Mouse (Mus musculus): ENCODE measurements around the gene Atp2a2. TPM values are rescaled to one million over a fixed set of nuclear protein-coding genes. Genes with fewer than 3 reads are reported as not detected.

The Atp2a2 gene
- polyA plus RNA-seq, 1 experiment from 2014 or later = 43.8 TPM

DNA sequence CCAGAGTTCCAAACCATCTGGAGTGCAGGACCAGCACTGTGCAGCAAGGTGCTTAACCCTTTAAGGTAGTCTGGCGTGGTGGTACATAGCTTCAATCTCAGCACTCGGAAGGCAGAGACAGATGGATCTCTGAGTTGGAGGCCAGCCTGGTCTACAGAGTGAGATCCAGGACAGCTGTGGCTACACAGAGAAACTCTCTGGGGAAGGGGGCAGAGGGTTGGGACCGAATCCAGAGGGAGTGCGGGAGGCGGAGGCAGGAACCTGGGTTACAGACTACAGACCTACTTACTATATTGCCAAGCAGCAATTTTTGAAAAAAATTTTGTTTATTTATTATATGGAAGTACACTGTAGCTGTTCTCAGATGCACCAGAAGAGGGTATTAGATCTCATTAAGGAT, 87.7 kb downstream of the Atp2a2 start:
- WGBS = 85% methylated on average over 5 of the region's 5 CpGs
- H3K4me2 ChIP-seq = no peak overlapping the region
- no peaks in the 10 kb centered on the region for H3K4me1 ChIP-seq (ENCODE audit: insufficient read depth)
- no peaks in the 10 kb centered on the region for H3K27me3 ChIP-seq (ENCODE audit: insufficient read depth, low read length)
- TF ChIP-seq CTCF (IDR thresholded peaks at IDR 0.05; ENCODE audit: low read depth) = no peak
- DNase-seq (no peak), ATAC-seq (ENCODE audit: insufficient read depth) (no peak)
- H3K9me3 ChIP-seq (ENCODE audit: low read depth, low read length) = no peaks in the 10 kb centered on the region
- no peak overlapping the region for H3K4me3 ChIP-seq (ENCODE audit: low read depth, low read length)
- no peaks in the 10 kb centered on the region for H3K36me3 ChIP-seq (ENCODE audit: insufficient read depth)
- H3K9ac ChIP-seq = no peak overlapping the region
- no peak overlapping the region for H3K27ac ChIP-seq (ENCODE audit: low read depth)

GRCm38 (mm10) chr5:122412826-122413225, 89.2 kb downstream of the Atp2a2 start:
- peak; percentile 74 for ATAC-seq (ENCODE audit: insufficient read depth)
- H3K9me3 ChIP-seq (ENCODE audit: low read depth, low read length) = no peaks in the 10 kb centered on the region
- H3K27ac ChIP-seq (ENCODE audit: low read depth) = no peak overlapping the region

GRCm38 (mm10) chr5:122411892-122412291, 90.1 kb downstream of the Atp2a2 start:
- Histone ChIP-seq H3K36me3 (ENCODE audit: insufficient read depth) (peaks cover 8% of the 10 kb centered on the region), H3K4me1 (ENCODE audit: insufficient read depth) (no peaks in the 10 kb centered on the region), H3K27ac (ENCODE audit: low read depth) (no peak overlapping the region), H3K27me3 (ENCODE audit: insufficient read depth, low read length) (no peaks in the 10 kb centered on the region), H3K9ac (no peak overlapping the region), H3K4me2 (no peak overlapping the region), H3K4me3 (ENCODE audit: low read depth, low read length) (no peak overlapping the region), H3K9me3 (ENCODE audit: low read depth, low read length) (no peaks in the 10 kb centered on the region)
- no peak for TF ChIP-seq CTCF (IDR thresholded peaks at IDR 0.05; ENCODE audit: low read depth)
- no peak for DNase-seq
- ATAC-seq (ENCODE audit: insufficient read depth) = no peak
- 67% methylated on average over 5 of the region's 5 CpGs for WGBS

More at GRCm38 (mm10) chr5:122412826-122413225, 89.2 kb downstream of the Atp2a2 start:
- peak; percentile 73 for DNase-seq
- no peak overlapping the region for H3K4me3 ChIP-seq (ENCODE audit: low read depth, low read length)
- TF ChIP-seq CTCF (IDR thresholded peaks at IDR 0.05; ENCODE audit: low read depth) = no peak
- no peaks in the 10 kb centered on the region for H3K4me1 ChIP-seq (ENCODE audit: insufficient read depth)
- H3K36me3 ChIP-seq (ENCODE audit: insufficient read depth) = no peaks in the 10 kb centered on the region
- no peak overlapping the region for H3K4me2 ChIP-seq
- H3K27me3 ChIP-seq (ENCODE audit: insufficient read depth, low read length) = no peaks in the 10 kb centered on the region
- 30% methylated on average over 6 of the region's 6 CpGs for WGBS
- no peak overlapping the region for H3K9ac ChIP-seq

- H3K4me2 ChIP-seq = no peak overlapping the region
- no peaks in the 10 kb centered on the region for H3K4me1 ChIP-seq (ENCODE audit: insufficient read depth)
- H3K4me3 ChIP-seq (ENCODE audit: low read depth, low read length) = no peak overlapping the region
- peak; percentile 36 for TF ChIP-seq CTCF (IDR thresholded peaks at IDR 0.05; ENCODE audit: low read depth)
- no peak overlapping the region for H3K9ac ChIP-seq
- WGBS = 83% methylated on average over 19 of the region's 19 CpGs
- H3K27ac ChIP-seq (ENCODE audit: low read depth) = no peak overlapping the region
- no peak for ATAC-seq (ENCODE audit: insufficient read depth)
- no peaks in the 10 kb centered on the region for H3K9me3 ChIP-seq (ENCODE audit: low read depth, low read length)
- H3K27me3 ChIP-seq (ENCODE audit: insufficient read depth, low read length) = no peaks in the 10 kb centered on the region
- peaks cover 27% of the 10 kb centered on the region for H3K36me3 ChIP-seq (ENCODE audit: insufficient read depth)
- peak; percentile 10 for DNase-seq
Observed at GRCm38 (mm10) chr5:122409692-122410645, 92.1 kb downstream of the Atp2a2 start.

DNA sequence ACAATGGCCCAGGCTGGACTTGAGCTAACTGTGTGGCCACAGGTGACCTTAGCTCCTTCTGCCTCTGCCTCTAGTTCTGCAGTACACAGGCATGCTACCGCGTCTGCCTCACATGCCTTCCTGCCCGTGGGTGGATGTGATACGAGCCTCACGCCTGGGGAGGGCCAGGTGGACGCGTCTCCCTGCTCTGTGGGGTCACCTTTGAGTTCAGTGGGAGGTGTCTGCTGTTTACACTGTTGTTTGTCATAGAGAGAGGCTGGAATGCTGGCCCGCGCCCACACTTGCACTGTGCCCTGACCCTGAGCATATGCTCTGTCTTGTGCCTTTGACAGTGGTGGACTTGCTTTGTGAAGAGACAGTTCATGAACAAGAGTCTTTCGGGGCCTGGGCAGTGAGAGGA, 96.5 kb downstream of the Atp2a2 start:
- H3K4me3 ChIP-seq (ENCODE audit: low read depth, low read length) = no peak overlapping the region
- no peak overlapping the region for H3K4me2 ChIP-seq
- WGBS = 85% methylated on average over 10 of the region's 10 CpGs
- H3K4me1 ChIP-seq (ENCODE audit: insufficient read depth) = no peaks in the 10 kb centered on the region
- DNase-seq (no peak), ATAC-seq (ENCODE audit: insufficient read depth) (no peak)
- no peaks in the 10 kb centered on the region for H3K9me3 ChIP-seq (ENCODE audit: low read depth, low read length)
- no peak overlapping the region for H3K9ac ChIP-seq
- no peak overlapping the region for H3K27ac ChIP-seq (ENCODE audit: low read depth)
- no peaks in the 10 kb centered on the region for H3K27me3 ChIP-seq (ENCODE audit: insufficient read depth, low read length)
- H3K36me3 ChIP-seq (ENCODE audit: insufficient read depth) = peaks cover 66% of the 10 kb centered on the region
- no peak for TF ChIP-seq CTCF (IDR thresholded peaks at IDR 0.05; ENCODE audit: low read depth)

Other genes starting within 250 kb of the Atp2a2 start
- gene Tctn1, start 237.8 kb downstream of the Atp2a2 start, polyA plus RNA-seq (2014; fragmentation: Nextera tagmentation; extraction: Ambion mirVana) = 5.7 and 6.9 TPM in 2 replicates
- 9.5 and 10.1 TPM in 2 replicates for gene Pptc7, start 217.9 kb downstream of the Atp2a2 start, polyA plus RNA-seq (2014; fragmentation: Nextera tagmentation; extraction: Ambion mirVana)
- 5.3 and 6.4 TPM in 2 replicates for gene Rad9b, start 148.0 kb downstream of the Atp2a2 start, polyA plus RNA-seq (2014; fragmentation: Nextera tagmentation; extraction: Ambion mirVana)
- gene Vps29, start 147.9 kb downstream of the Atp2a2 start, polyA plus RNA-seq (2014; fragmentation: Nextera tagmentation; extraction: Ambion mirVana) = 219 and 223 TPM in 2 replicates
- gene Gpn3, start 130.3 kb downstream of the Atp2a2 start, polyA plus RNA-seq (2014; fragmentation: Nextera tagmentation; extraction: Ambion mirVana) = 72.1 and 75.5 TPM in 2 replicates
- 74.4 and 77.3 TPM in 2 replicates for gene Fam216a, start 129.9 kb downstream of the Atp2a2 start, polyA plus RNA-seq (2014; fragmentation: Nextera tagmentation; extraction: Ambion mirVana)
- gene Arpc3, start 110.3 kb downstream of the Atp2a2 start, polyA plus RNA-seq (2014; fragmentation: Nextera tagmentation; extraction: Ambion mirVana) = 45.7 and 48.7 TPM in 2 replicates
- 26.8 and 31.9 TPM in 2 replicates for gene Anapc7, start 80.5 kb downstream of the Atp2a2 start, polyA plus RNA-seq (2014; fragmentation: Nextera tagmentation; extraction: Ambion mirVana)
- 38.4 and 39.6 TPM in 2 replicates for gene Ift81, start 112.3 kb upstream of the Atp2a2 start, polyA plus RNA-seq (2014; fragmentation: Nextera tagmentation; extraction: Ambion mirVana)
- 1.3 and 2.7 TPM in 2 replicates for gene P2rx7, start 141.7 kb upstream of the Atp2a2 start, polyA plus RNA-seq (2014; fragmentation: Nextera tagmentation; extraction: Ambion mirVana)
- 13.1 and 15.7 TPM in 2 replicates for gene P2rx4, start 205.3 kb upstream of the Atp2a2 start, polyA plus RNA-seq (2014; fragmentation: Nextera tagmentation; extraction: Ambion mirVana)